Mouse (Mus musculus) embryo, embryonic 10 days (tissue): ENCODE data around the gene Mpv17l2.
A peak's percentile ranks its signal among the peaks of the same experiment; 100 is the strongest.

Source experiments
- DNase-seq: peaks from one replicate; pipeline ENCODE4 v3.0.0-alpha.2; 2015; ENCODE audit warnings: low spot score

Mpv17l2 gene

DNA sequence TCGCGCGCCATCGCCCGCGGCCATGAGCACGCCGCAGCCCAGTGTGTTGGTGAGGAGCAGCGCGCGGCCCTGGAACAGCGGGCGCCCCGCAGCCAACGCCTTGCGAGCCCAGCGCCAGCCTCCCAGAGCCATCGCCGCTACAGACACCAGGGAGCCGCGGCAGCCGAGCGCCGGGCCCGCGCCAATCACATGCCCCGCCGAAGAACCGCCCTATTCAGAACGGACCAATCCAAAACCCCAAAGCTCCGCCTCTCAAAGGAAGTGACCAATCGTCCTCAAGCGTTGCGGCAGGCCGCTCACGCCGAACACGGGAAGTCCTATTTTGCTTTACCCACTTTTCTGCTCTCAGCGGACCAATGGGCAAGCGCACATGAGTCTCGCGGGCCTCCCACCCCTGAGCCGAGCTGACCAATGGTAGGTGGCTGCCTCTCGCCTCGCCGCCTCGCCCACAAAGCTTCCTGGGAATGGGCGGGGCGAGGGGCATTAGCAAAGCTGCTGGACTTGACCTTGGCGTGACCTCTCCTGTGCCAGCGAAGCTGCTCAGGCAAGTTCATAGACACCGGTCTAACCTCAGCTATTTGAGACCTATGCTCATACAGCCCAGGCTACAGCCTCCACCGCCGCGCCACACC lies at the start of gene Mpv17l2:
Gene Mpv17l2, minus strand, starts transcription at position 172 of the 632 bp plus-strand sequence.
- DNase-seq, result peak; percentile 99

DNA sequence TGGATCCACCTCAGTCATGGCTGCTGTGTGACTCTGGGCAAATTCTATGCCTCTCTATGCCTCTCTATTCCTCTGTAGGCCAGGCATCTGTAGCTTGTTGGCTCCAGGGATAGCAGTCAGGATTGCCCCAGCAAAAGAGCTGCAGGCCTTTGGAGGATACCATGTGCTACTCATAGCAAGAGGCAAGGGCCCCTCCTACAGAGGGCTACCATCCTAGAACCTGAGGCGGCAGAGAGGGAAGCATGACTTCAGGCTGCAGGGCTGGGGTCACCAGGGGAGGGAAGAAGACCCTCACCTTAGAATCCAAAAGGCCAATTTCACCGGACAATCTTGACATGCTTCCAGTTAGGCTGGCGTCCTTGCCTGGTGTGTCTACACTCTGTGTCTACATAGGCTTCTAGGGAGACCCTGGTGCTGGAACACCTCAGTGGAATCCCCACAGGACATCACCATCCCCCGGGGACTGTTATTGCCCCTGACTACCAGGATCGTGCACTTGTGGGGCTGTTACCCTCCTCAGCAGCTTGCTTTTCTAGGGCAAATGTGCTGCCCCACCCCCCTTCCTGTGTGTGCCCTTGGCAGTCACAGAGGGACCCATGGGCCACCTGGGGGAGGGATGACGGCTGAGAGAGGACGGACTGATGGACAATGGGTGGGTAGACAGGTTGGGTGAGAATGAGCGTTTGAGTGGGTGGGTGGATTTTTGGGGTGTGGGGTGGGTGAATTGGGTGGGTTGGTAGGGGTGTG lies 48.4 kb upstream of the Mpv17l2 start:
- no peak for DNase-seq

DNA sequence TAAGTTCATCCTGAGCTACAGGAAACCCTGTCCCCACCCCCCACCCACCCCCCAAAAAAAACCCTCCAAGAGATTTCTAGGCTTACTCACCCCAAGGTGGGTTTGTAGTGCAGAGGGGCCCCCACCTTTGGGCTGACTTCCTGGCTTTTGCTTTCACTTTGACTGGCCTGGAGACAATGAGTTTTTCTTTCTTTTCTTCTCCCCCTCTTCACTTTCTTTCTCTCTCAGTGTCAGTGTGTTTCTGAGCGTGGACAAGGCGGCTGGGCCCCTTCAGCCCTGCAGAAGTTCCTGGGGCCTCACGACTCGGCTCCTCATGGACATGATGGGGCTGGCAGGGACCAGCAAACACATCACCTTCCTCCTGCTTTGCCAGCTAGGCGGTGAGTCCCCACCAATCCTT lies 47.5 kb upstream of the Mpv17l2 start, which contains the start of gene Il12rb1:
Gene Il12rb1, plus strand, starts transcription at position 211 of the 400 bp plus-strand sequence.
- DNase-seq, result no peak

DNA sequence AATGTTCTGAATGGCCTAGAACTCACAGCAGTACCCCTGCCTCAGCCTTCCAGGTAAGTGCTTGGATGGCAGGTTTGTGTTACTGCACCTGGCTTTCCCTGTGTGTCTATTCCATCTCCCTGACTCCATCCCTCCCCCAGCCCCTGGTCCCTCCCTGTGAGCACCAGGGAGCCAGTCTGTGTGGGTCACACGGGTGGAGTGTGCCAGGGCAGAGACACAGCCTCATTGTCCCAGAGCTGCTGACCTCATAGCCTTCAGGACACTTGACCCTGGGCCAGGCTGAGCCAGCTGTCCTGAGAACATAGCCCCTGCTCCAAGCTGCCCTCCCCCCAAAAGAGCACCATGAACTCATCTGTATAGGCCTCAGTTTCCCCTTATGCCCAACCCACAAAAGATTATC lies 46.6 kb upstream of the Mpv17l2 start:
- DNase-seq, result no peak

DNA sequence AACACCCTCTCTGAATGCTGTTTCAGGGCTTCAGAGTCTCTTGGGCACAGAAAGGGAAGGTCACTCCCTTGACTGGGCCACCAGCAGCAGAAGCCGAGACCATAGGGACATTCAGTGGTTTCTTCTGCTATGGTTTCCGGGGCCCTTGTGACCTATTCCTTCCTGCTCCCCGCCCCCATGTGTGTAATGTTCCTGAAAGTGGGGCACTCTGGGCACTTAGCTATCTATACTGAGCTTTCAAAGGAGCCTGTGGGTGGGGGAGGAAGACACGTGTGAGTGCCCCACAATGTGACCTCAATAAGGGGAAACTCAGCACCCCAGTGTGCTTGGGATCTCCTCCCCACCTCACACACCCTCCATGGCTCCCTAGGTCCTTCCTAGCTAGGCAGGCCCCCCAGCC lies 45.8 kb upstream of the Mpv17l2 start:
- DNase-seq, result no peak

DNA sequence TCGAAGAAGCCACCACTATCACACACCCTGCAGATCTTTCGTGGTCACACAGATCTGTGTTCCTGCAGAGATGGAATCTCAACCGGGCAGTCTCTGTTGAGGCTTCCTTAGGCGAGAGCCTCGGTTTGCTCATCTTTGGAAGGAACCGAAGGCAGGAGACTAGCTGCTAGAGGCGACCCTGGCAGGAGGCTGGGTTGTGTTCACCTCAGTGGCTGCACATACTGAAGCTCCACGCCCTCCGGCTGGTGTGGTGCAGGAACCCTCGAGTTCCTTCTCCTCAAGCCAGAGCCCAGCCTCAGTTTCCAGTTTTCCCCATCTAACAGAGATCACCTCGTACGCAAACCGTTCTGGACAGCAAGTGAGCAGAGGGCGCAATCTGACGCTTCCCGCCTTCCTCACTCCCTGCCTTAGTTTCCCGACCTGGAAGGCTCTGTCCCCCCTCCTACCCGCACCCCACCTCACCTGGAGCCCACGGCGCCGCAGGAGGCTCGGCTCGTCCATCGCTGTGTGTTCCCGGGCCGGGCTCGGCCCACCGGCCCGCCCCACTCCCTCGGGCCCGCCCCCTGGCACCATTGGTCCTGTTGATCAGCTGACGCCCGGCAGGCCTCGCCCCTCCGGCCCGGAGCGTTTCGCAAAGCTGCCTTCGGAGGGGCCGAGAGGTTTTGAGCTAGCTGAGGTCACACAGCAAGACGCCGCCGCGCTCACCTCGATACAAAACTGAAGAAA lies 43.9 kb upstream of the Mpv17l2 start, which contains the start of gene Mast3:
Gene Mast3, minus strand, starts transcription at position 574 of the 726 bp plus-strand sequence.
- DNase-seq, result peak; percentile 91

DNA sequence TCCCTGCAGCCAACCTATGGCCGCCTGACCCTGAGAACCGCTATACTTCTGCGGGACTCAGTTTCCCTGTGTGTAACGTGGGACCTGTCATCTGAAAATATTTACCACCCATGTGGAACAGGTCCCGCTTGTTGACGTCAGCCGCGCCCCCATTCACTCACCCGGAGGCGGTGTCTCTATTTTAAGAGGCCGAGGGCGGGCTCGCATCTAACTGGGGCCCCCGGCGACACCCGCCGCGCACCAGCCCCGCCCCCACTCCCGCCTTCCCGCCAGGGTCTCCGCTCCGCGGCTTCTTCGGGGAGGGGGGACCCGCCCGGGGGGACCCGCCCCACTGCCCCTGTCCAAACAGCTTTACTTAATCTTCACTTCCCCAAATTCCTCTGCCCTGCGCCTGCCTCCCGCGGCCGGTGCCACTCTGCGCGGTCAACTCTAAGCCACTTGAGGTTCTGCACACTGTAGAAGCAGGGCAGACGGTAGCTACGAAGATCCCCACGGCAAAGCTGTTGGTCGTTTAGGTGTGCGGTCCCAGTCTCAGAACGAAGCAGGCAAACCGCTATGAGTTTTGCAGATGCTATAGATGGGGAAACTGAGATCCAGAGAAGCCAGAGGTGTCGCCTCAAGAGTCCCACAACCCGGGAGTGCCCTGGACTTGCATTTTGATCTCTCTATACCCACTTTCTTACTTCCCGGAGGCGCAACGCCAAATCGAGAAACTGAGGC lies 43.2 kb upstream of the Mpv17l2 start:
- DNase-seq, result no peak

DNA sequence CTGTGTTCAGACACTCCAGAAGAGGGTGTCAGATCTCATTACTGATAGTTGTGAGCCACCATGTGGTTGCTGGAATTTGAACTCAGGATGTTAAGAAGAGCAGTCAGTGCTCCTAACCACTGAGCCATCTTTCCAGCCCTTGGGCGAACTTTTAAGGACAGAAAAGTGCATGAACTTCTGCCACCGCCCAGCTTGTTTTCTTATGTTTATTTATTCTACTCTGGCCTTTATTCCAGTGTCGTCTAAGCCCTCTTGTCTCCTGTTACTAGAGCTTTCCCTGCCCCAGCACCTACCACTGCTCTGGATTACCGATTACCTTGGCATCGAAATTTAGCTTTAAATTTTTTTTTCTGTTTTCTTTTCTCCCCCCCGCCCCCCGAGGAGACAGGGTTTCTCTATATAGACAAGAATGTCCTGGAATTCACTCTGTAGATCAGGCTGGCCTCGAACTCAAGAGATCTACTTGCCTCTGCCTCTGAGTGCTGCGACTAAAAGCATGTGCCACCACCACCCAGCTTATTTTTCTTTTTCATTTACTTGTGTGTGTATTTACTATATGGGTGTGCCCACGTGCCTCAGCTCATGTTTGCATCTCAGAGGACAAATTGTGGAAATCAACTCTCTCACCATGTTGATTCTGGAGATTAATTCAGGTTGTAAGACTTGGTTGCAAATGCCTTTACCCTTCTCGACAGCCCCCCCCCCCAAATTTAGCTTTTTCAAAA lies 42.2 kb upstream of the Mpv17l2 start:
- DNase-seq, result no peak

DNA sequence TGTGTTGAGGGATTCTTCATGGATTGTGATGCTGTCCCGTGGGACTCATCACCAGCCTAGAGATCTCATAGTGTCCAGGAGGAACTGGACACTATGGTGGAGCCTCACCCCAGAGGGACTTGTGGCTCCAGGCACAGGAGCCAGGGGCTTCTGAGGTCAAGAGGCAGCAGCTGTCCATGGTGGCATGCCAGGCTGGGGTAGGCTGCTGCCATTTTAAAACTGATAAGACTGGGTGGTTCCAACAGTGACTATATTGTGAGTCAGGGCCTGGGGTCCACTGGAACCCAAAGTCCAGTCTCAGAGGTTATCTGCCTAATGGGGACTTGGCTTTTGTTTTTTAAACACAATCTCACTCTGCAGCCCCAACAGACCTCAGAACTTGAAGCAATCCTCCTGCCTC lies 41.1 kb upstream of the Mpv17l2 start:
- no peak for DNase-seq

DNA sequence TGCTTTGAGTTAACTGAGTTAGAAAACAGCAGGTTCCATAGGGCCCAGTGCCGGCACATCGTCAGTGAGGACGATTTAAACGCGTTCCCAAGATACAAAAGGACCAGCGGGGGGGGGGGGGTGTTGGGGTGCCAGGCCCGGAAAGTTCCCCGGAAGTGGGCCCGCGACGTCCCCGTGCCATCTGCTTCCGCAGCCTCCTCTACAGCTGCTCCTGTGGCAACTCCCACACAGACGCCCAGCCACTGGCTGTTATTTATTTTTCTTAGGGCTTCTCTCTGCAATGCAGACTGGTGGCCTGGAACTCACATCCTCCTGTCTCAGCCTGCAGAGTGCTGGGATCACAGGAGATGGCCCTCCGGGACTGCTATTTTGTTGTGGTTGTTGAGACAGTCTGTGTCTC lies 40.4 kb upstream of the Mpv17l2 start:
- no peak for DNase-seq

DNA sequence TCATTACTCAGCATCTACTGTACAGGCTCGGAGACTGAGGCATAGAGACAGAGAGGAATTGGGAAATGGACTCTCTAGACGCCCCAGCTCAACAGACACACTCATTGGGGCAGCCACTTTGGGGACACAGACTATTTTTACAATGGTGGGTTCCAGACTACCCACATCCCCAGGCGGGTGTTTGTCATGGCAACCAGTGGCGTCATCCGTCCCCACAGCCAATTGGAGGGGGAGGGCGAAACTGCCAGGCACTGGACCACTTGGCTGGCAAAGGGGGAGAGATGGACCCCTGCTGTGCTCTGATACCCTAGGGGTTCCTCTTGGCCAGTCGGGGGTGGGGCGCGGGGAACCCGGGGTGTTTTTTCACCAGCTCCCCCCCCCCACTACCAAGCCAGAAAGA lies 39.9 kb upstream of the Mpv17l2 start:
- no peak for DNase-seq

DNA sequence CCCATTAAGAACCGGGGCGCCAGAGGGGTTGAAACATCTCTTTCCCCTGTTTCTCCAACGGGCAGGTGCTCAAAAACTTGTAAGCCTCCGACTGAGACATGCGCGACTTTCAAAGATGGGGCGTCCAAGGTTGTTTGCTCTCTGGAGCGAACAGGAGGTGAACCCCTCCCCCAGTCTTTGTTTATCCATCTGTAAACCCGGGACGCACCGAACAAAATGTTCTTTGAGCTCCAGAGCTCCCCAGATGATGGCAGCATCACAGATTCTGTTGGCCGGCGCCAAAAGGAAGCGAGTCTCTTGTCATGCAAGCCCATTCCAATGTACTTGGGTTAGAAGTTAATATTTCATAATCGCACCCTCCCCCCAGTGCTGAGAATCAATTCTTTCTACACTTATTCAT lies 37.5 kb upstream of the Mpv17l2 start:
- no peak for DNase-seq

DNA sequence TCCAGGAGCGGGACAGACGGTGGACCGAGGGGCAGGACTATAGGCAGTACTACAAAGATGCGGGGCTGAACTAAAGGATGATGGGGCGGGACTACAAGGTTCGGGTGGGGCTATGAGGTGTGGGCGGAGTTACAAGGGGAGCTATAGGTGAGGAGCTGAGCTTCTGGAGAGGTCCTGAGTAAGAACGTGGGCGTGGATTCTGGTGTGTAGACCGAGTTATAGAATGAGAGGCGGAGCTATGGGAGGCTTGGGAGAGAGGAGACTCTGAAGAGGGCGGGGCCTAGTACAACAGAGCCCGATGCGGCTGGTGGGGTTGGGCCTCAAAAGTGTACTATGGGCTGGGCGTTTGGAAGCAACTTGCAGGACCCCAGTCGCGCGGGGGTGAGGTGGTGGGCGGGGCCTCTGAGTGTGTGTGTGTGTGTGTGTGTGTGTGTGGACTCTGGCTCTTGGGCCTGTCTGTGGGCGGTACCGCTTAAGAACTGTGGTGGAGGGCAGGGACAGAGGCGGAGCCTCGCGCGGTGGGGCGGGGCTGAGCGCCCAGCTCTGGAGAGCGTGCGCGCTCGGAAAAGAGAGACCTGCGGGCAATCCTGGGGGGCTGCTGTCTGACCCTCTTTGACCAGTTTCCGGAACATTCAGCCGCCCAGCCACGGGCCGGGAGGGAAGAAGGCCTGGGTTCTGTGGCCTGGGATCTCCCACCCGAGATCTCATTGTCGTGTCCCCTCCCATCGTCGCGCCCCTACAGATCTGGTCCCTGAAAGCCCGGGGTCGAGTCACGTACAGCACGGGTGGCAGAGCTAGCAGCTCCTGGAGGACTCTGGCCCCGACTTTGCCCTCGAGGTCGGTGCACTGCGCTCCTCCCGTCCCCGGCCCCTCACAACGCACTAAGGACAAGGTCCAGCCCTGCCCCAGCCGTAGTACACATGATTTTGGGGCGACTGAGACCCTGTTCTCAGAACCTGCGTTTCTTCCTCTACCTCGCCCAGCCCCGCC lies 36.6 kb upstream of the Mpv17l2 start:
- DNase-seq, result peak; percentile 95

DNA sequence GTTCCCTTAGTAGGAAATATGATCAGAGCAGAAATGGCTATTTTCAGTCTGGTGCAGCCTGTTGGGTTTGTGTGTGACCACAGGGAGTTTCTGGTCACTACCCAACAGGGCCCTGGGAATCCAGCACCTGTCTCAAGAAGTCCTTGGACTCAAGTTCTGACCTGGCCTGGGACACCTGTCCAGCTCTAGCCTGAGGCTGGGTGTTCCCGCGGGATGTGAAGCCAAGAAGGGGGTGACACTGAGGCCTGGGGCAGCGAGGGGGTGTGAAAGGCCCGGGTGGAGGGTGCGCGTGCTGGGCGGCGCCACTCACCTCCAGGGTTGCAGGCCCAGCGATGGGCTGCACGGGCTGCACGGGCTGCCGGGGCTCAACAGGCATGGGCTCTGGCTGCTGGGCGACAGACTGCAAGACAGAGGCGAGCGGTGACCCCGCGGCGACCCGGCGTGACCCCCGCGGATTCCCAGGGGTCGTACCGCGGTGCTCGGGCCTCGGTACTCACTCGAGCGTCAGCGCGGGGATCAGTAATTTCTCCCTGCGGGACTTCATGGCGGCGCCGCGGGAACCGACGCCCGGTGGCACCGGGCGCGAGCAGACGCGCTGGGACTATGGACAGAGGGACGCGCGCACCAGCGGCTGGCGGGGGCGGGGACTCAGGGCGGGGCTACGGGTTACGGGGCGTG lies 35.8 kb upstream of the Mpv17l2 start:
- peak; percentile 37 for DNase-seq

DNA sequence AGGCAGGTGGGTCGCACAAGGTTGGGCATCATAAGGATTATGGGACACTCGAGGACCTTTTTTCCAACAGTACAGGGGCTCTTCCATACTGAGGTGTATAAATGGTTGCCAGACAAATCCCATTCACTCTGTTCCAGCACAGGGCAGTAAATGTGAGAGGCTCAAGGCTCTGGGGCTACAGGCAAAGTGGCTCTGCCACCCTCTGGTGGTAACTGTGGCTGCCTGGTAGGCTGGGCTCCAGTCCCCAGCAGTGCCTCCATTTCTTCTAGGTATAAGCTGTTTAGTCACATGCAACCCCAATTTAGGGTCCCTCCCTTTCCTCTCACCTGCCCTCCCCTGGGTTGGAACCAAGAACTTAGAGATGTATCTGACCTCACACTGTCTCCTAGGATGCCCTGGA lies 34.6 kb upstream of the Mpv17l2 start:
- no peak for DNase-seq

DNA sequence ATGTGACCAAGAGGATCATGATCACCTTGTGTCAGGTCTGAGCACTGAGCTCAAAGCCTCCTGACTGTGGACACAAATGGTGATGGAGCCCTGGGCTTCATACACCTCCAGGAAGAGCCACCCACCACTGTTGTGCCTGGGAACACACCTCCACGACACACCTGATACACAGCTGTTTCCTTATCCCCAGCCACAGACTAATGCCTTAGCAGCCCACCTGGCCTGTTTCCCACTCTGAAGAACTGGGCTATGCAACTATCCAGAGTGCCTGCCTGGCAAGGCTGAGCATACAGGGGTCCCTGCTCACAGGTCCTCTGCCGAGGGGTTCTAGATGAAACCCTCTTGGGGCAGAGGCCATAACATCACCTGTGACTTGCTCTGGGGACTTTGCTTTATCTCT lies 33.5 kb upstream of the Mpv17l2 start:
- DNase-seq, result no peak

DNA sequence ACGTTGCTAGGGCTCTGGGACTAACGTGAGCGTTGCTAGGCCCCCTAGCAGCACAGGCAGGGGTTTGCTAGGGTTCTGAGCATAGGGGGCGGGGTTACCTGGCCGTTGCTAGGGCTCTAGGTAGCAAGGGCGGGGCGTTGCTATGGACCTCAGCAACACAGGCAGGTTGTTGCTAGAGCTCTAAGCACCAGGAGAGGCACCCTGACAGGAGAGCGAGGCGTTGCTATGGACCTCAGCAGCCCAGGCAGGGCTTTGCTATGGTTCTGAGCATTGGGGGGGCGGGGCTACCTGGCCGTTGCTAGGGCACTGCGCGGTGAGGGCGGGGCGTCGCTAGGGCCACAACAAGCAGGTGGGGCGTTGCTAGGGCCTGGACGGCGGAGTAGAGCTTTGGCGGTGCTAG lies 32.0 kb upstream of the Mpv17l2 start:
- peak; percentile 79 for DNase-seq

DNA sequence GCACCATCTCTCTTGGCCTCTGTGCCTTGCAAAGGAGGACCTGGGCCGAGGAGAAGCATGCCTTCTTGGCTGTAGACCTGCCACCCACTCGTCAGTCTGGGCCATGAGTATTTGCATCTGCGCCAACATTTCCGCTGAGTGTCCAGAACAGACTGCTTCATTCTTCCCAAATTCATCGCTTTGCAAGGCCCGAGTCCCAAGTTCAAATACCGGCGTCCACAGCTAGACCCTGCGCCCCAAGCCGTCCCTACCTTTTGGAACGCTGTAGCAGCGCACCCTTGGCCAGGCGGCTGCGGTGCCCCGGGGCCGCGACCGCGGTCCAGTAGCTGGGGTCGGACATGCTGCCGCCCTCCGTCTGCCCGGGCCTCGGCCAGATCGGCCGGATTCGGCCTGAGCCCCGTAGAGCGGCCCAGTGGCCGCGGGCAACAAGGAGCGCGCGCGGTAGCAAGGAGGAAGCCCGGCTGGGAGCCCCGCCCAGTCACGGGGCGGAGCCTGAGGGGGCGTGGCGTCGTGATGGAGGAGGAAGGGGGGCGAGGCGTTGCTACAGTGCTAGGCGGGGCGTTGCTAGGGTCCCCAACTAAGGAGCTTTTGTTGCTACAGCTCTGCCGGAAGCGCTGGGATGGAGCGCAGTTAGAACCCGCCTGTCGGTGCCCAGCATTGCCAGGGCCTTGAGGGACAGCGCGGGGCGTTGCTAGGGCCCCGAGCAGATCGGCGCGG lies 31.4 kb upstream of the Mpv17l2 start:
- peak; percentile 97 for DNase-seq

DNA sequence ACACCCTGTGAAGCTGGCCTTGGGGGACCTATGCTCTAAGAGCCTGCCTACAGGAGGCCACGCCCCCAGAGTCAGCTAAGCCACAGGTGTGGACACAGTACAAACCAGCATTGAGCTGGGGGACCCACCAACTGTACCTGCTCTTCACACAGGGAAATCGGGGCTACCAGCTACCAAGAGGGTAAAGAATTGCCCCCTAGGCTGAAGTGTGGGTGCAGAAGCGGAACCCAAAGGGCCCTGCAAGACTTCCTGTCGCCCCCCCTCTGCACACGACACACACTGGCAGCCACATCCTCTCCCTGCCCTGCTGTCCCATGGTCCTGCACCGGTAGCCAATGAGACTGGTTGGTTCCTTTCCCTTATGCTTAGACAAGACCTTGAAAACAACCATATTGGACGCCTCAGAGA lies 30.6 kb upstream of the Mpv17l2 start:
- no peak for DNase-seq
